Mouse (Mus musculus): ENCODE measurements at regions not wholly inside any gene's neighbourhood (a gene's known extent, or its start where the extent isn't known, plus 50 kb on each side); places are given as distances from the start of the nearest gene placed in this dataset.

DNA sequence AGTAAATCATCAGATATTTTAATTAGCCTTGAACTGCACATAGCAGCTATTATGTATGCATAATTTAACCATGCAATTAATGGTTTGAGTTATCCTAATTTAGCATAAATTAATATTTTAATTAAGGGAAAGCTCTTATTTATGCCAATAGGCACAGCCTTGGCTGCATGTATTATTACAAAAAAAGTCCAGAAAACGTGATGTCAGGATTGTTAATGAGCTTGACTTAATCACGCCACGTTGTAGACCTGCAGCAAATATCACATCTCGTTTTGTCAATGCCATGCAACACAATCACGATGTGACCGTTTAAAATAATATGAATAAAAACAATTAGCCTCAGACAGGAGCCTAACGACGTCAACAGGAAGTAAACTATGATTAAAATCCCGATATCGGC lies 189.9 kb downstream of the Plk2 start:
- no peak for DNase-seq

DNA sequence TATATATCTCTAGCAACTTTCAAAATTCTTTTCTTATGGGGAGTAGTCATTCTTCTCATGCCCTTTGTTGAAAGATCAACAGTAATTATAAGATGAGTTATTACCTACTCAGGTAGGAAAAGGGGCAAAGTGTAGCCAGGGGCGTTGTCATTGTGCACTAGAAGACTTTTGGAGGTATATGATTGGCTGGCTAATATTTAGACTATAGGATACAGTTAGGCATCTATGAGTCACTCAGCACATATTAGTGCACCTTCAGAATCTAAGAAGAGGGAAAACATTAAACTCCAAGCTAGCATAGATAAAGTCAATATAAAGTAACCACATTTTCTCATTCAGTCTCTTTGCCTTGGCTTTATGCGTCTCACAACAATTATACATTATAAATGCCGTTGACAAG lies 199.8 kb downstream of the Plk2 start:
- no peak for DNase-seq

DNA sequence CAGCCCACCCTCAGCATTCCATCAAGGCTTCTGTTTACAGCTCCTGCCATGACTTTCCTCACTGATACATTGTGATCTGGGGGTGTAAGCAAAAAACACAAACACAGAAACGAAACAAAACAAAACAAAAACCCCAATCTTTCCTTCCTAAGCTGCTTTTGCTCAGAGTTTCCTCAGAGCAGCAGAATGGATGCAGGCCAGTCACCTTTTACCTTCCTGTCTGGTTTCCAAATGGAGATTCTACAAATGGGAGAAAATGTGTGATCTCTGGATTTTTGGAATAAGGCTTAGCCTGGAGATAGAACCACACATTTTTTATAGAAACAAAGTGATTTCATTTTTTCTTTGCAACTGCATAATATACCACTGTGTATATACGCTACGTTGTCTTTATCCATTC lies 204.8 kb downstream of the Plk2 start:
- no peak for DNase-seq

DNA sequence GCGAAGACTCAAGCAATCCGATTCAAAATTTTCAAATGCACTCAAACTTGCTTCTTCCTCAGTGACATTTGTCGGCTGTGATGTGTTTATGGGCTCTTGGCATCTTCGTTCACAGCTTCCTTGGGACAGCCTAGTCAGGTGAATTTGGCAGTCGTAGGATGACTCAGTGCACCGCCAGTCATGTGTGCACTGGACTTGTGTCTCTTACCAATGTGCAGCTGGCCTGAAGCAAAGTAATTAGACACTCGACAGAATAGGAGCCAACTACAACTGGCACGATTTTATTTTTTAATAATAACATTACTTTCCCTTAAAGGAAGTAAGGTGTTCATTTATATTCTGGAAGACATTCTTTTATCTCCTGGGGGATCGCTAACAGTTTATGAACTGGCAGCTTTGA lies 205.5 kb downstream of the Plk2 start:
- peak; percentile 14 to 35 for DNase-seq

DNA sequence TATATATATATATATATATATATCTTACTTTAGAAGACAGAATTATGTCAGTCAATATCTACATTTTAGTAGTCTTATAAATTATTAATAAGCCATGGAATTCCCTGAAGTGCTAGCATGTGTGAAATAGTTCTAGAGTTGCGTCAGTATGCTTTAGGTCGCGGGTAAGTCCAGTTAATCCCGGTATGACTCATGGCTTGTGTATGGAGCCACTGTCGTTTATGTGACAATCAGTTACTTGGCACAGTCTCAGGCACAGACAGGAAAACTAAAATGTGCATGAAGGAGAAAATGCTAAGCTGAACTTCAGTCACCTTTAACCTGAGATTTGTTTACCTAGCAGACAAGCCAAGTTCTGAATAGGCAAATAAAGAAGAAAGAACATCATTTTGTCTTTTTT lies 206.5 kb downstream of the Plk2 start:
- DNase-seq = no peak

DNA sequence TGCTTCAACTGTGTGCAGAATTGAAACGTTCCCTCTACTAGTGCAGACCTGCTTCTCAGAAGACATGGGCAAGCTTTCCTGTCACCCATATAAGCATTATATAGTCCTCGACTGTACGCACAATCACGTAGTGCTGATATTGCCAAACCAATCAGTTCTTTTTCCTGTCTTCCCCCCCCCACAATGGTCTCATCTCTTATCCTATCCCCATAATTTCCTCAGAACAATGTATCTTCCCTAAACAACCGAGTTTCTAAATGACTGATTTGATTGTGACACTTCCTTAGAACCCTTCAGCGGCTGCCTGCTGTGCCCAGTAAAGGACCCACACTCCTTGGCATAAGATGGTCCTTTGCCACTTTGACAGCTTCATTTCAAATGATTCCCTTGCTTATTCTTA lies 207.0 kb downstream of the Plk2 start:
- DNase-seq = no peak

DNA sequence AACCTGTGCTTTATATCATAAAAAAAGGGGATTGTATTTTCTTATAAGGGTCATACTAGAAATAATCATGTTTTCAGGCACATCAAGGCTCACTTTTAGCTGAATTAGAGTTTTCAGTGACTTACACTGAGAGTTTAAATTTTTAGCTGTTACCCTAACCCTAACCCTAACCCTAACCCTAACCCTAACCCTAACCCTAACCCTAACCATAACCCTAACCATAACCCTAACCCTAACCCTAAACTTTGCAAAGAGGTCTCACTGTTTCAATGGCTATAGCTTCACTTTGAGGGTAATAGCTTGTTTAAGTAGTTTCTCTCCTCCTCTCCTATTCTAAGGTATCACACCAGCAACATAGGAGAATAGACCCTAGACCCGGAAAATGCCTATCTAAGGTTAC lies 208.0 kb downstream of the Plk2 start:
- no peak for DNase-seq

DNA sequence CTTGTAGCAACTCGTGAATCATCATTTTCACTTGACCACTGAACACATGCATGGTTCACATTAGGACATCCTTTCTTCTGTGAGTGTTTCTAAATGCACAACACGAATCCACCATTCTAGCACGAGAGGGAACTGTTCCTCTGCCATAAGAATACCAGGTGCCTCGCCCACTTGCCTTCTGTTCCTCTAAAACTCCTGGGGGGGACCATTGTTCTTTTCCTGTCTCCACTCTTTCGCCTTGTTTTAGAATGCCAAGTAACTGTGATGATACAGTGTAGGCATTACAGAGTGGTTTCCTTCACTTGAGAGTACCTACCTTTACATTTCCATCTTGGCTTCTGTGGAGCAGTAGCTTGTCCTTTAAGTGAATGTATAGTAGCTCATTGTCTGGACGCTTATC lies 224.2 kb downstream of the Plk2 start:
- DNase-seq = no peak

DNA sequence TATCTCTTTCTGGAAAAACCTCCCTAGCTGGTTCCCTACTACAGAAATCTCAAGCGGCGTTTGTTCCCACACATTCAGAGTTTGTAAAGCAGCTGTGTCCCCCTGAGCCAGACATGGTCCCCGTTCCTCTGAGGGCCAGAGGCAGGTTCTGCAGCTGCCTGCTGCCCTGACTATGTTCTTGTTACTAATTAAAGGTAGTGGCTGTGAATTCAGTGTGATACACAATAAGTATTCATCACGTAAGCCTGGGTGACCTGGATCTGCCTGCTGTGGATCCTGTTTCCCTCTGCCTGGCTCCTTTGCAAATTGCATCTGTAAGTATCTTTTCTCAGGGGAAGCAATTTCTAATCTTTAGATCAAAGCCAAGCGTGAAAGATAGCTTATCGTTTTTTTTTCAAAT lies 232.3 kb downstream of the Plk2 start:
- no peak for DNase-seq

DNA sequence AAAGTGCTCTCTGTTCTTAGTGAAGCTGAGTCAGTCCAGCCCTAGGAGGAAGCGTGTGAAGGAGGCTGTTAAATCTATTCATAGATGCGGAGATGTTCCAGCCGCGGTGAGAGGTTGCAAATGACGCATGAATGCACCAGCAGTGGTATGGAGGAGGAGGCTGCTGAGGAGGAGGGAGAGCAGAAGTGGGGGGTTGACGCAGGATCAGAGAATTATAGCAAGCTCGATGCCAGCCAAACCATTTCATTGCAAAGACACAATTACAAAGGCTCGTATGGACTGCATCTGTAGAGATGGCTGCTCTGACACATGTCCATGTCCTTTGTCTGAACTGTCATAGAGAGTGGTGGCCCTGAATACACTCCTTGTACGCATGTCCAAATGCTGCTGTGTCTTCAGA lies 232.9 kb downstream of the Plk2 start:
- DNase-seq = no peak

DNA sequence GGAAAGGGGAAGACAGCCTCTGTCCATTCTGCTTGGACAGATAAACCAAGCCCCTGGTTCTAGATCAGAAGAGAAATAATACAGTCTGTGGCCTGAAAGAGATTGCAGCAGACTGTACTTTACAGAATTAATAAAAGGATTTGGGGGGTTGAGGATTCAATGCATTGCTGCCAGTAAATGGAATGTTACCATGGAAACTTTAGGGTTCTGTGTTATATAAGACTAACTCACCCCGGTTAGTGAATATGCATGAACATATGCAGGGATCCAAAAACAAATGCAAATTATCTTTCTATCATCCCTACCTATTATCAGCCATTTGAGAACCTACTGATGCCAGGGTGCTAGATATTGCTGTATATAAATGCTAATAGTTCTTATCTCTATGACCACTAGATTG lies 233.4 kb downstream of the Plk2 start:
- DNase-seq = no peak

DNA sequence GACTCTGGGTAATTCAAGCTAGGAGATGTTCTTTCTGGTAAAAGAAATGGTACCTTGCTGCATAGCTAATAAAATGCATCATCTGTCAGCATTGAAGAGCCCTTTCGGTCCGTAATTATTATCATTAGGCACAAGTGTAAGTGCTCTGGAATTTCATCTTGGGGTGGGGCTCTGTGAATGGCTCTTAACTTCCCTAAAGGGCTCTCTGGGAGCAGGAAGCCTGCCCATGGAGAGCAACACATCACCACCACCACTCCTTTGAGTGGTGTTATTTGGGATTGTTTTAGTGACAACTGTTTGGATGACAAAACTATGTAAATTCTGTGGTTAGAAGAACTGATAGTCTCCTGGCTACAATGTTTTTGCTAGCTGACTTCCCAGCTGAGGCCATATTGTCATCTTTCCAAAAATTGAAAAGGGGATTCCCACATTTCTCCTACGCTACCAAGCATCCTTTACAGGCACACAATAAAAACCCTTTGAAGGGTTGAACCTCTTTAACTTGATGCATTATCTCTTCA lies 238.5 kb downstream of the Plk2 start:
- DNase-seq = no peak

DNA sequence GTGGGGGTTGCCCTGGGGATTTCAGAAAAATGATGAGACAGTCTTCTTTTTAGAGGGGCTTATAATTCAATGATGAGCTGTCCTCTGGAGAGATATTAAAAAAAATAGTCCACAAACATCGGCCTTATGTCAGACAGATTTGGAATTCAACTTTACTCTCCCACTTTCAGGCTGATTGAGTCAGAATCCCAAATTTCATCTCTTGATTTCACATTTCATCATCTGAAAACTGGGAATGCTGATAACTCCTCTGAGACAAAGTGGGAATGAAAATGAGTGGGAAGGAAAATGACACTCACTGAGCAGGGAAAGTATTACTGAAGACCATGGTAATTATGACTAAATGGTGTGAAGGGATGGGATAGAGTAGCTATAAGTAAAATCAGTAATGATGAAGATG lies 239.1 kb downstream of the Plk2 start:
- no peak for DNase-seq

DNA sequence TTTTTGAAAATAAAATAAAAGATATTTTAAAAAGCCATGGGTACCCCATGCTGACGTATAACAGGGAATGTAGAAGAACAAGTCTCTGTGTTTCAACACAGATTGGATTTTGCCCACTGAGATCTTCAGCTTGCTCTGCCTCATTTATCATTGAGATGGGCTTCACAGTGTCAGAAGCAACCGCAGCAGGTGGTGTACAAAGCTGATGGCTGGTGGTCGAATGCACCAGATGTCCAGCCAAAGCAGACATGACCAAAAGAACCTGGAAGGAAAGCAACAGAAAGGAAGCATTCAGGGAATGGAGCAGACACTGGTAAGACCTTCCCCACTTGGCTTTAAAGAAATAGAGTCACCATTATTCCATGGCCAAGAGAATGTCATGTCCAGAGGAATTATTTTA lies 247.9 kb downstream of the Plk2 start:
- DNase-seq = no peak

DNA sequence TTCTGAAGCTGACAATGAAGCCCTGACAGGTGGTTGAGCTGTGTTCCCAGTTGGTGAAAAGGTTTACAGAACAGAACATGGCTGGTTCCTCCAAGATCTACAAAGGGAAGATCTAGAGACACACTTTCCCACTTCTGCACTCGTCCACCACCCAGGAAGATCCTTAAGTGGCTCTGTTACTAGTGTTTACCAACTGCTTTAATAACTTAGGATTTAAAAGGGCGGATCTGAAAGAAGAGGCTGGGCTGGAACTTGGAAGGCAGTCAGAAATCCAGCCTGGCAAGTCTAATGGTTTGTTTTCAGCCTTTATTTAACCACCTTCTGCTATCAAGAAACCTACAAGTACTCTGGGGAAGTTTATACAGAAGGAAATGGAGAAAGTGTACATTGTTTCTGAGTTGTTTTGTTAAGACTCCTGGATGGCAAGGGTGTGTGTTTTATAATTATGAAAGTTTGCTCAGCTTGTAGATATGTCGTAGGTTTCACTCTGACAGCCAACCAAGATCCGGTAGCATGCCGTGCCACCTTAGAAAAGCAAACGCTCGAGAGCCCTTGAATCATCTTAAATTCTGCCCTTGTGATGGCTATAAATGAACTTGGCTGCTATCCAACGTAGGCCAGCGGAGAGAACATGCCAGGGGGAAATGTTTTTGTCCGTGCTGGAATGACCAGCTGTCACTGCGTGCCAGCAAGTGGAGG lies 248.5 kb downstream of the Plk2 start:
- DNase-seq = peak; percentile 33 to 49

DNA sequence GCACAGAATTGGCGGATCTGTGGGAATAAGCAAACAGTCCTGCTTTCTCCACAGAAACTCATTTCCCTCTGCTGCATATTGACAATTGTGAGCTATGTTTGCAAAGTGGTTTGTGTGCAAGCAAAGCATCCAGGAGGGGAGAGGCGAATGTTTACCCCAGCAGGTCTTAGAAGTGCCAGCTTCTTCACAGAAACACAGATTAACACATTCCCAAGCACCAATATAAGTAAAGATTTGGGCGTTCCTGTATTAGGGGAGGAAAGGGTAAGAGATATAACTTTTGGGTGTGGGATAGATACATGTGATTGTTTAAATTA lies 249.0 kb downstream of the Plk2 start:
- DNase-seq = no peak

DNA sequence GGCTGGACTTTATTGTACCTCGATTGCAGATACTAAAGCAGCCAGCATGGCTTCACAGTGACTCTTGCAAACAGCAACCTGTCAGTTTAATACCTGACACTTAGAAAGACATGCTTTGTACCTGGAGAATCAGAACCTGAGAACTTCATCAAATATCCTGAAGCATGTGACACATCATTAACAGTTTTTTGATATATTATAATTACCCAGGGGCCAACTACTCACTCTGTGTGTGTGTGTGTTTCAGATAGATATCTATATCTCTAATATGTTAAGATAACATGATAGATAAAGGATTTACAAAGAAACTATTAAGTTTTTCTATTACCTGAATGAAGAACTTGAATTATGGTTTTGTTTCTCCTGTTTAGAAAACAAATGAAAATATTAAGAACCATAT lies 254.5 kb downstream of the Plk2 start:
- DNase-seq = no peak

DNA sequence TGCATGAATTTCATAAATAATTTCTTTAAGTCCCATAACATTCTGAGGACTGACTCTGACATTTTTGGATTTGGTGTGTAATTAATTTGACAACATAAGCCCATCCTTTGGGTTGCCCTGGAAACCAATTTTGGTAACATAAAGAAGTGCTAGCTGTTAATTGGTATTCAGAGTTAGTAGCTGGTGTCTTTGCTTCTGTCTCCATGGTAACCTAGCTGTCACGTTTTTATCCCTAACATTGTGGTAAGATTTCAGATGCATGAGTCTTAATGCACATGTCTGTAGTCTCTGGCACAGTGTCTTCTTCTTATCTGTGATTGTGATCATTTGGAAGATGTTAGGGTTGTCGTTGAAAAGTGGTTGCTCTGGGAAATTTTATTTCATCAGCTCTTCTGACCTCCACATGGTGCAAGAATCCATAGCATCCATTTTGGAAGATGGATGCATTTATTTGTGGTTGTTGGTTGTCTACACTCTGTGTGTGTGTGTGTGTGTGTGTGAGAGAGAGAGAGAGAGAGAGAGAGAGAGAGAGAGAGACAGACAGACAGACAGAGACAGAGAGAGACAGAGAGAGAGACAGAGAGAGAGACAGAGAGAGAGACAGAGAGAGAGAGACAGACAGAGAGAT lies 255.1 kb downstream of the Plk2 start:
- DNase-seq = no peak

DNA sequence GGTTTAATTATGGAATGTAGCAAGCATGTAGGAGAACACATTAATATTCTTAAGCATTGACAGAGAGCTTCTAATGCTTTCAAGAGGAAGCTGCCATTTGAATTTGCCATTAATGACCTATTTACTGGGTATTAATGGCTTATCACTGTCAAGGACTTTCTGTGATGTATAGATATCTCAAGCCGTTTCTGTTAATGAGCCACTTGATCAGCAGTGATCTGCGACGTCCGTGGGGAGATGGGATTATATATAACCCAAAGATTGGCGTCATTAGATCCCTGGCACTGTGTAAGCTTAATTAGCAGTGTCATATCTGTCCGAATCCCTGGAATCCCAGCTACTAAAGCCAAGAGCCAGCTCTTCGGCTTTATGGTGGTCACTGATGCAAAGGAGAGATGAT lies 257.4 kb downstream of the Plk2 start:
- no peak for DNase-seq

DNA sequence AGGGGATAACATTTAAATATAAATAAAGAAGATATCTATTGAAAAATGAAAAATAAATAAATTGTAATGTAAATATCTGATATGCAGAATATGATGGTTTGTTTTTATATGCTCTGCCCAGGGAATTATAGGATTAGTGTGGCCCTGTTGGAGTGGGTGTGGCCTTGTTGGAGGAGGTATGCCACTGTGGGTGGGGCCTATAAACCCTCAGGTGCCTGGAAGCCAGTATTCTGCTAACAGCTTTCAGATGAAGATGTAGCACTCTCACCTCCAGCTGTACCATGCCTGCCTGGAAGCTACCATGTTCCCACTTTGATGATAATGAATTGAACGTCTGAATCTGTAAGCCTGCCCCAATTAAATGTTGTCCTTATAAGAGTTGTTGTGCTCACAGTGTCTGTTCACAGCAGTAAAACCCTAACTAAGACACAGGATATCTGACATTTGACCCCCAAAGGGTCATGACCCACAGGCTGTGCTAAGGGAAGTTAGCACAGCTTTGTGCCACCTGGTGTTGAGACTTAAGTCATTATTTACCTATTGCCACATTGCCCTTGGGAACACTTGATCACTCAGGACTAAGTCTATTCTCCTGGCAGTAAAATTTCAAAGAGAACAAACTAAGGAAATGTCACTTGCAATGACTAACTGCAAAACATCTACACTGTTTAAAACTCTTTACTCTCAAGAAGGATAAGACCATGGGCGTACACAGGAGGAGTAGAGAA lies 270.4 kb downstream of the Plk2 start:
- peak in 1 of 2 experiments; percentile 11 for DNase-seq

DNA sequence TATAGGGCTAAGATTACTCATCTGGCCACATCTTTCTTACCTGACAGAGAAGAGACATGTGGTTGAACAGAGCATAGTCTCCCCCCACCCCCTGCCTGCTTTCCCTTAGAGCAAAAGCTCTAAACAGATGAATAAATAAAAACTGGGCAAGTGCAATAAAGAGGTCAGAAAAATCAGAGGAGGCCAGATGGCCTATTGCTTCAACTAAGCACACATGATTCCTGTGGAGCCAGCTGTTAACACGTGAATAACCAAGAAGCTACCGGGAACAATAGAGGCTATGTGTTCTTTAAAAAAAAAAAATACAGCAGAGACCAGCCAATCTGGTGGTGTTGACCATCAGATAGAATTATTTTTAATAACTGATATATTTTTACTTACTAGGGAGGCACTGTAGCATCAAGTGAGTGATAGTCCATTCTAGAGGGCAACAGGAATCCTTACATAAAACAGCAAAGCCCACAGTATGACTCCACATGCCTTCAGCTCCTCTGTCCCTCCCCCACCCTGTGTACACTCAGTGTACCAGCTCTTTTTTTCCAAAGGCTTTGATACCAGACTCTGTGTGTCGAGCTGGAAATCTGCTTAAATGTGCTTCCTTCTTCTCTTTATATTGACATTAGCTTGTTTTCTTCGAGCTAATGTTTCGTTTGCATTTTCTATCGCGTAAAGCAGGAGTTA lies 272.6 kb downstream of the Plk2 start:
- DNase-seq = no peak

DNA sequence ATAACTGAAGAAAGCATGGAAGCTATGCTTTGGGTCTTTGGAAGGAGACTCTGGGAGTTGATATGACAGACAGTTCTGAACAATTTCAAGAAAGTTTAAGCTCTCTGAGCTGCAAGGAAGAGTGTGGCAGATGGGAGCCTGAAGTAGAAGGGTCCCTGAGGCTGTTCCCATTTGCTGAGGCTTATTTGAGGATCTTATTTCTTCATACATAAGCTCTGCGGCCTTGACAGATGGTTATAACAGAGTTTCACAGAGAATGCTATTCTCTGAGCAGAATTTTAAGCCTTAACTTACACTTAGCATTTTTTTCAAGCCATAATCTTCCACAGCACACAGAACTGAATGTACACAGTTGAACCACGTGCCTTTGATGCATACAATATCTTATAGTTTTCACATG lies 278.7 kb downstream of the Plk2 start:
- DNase-seq = no peak

DNA sequence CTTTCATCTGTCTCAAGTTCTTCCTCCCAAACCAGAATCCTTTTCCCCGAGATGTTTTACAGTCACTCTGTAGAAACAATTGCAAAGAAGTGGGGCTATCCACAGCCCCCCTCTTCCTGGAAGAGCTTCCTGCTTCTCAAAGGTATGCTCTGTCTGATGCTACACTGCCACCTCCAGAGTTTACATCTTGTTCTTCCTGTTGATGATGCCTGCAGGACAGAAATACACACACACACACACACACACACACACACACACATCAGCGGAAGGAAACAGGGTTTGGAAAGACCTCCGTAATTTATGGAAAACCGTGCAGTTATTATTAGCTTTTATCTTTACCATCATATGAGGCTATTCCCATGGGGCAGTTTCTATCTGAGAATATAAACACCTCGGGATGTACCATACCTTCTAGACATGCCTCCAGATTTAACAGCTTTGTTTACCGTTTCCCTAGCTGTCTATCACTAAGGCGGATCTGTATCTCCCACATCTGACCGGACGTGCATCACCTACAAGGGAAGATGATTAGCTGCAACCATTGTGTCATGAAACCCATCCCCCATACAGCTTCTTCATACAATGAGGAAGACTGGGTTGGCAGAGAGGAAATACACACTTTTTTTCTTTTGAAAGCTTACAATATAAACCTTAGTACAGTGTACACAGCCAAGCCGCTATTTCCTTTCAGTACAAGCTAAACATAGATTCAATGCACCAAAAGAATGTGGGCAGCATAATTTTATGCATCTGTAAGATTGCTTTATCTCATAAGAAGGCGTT lies 288.6 kb downstream of the Plk2 start:
- peak; percentile 24 to 27 for DNase-seq
